Mouse (Mus musculus) liver, postnatal 0 days (tissue): ENCODE results near the gene Fbxo10. TPM values are rescaled to one million over a fixed set of nuclear protein-coding genes. Genes with fewer than 3 reads are reported as not detected.
A peak's percentile ranks its signal among the peaks of the same experiment; 100 is the strongest.

Source experiments
- ATAC-seq: fragments of 200-750 bp; cut with Nextera tagmentation; 2 replicates; pipeline ENCODE4 v1.8.0; 2017; ENCODE audit warnings: mild to moderate bottlenecking, moderate library complexity
- DNase-seq: peaks from one replicate; pipeline ENCODE4 v3.0.0-alpha.2; 2016
- H3K27ac ChIP-seq: fragments of 300-500 bp; sonication (generic); 2 replicates; pipeline ENCODE4 v1.5.1; 2014; ENCODE audit warnings: antibody characterized with exemption, moderate library complexity, mild to moderate bottlenecking, low read depth
- H3K27me3 ChIP-seq: fragments of 300-500 bp; sonication (generic); 2 replicates; pipeline ENCODE4 v1.6.1; 2014; ENCODE audit warnings: low read length, control low read depth, mixed read lengths; ENCODE audit not compliant: insufficient read depth
- H3K36me3 ChIP-seq: fragments of 300-500 bp; sonication (generic); replicated peaks from 2 replicates; pipeline ENCODE4 v1.6.1; 2014; ENCODE audit warnings: mild to moderate bottlenecking, control low read depth, low read length, moderate library complexity, mixed read lengths; ENCODE audit not compliant: insufficient read depth
- H3K4me1 ChIP-seq: fragments of 300-500 bp; sonication (generic); 2 replicates; pipeline ENCODE4 v1.6.1; 2014; ENCODE audit warnings: antibody characterized with exemption, mild to moderate bottlenecking, control low read depth; ENCODE audit not compliant: insufficient read depth
- H3K4me2 ChIP-seq: fragments of 300-500 bp; sonication (generic); 2 replicates; pipeline ENCODE4 v1.6.1; 2014; ENCODE audit warnings: low read depth, mild to moderate bottlenecking, low read length, moderate library complexity, mixed read lengths
- H3K4me3 ChIP-seq: fragments of 300-500 bp; sonication (generic); 2 replicates; pipeline ENCODE4 v1.5.1; 2014; ENCODE audit warnings: low read depth, low read length
- H3K9ac ChIP-seq: fragments of 300-500 bp; sonication (generic); replicated peaks from 2 replicates; pipeline ENCODE4 v1.6.1; 2014; ENCODE audit warnings: mild to moderate bottlenecking, moderate library complexity
- H3K9me3 ChIP-seq: fragments of 300-500 bp; sonication (generic); 2 replicates; pipeline ENCODE4 v1.6.1; 2016; ENCODE audit warnings: mild to moderate bottlenecking, control low read depth, low read length, mixed read lengths
- CTCF ChIP-seq: sonication (generic); IDR thresholded peaks from 2 replicates; pipeline ENCODE4 v1.5.1; 2016; ENCODE audit warnings: antibody characterized with exemption, low read depth
- EP300 ChIP-seq: IDR thresholded peaks from 2 replicates; pipeline ENCODE4 v1.6.1; 2016; ENCODE audit warnings: antibody characterized with exemption, low read depth, mild to moderate bottlenecking
- WGBS: fragments of 180-500 bp; shearing (Covaris S2); extraction: QIAGEN DNeasy Blood & Tissue Kit; methylation state at CpG from one replicate; pipeline ENCODE4 v1.1.7; 2014; ENCODE audit not compliant: insufficient replicate concordance; 5-methylcytosine and 5-hydroxymethylcytosine counted together
- polyA plus RNA-seq: library from polyadenylated mRNA; unstranded; fragments of >200 nt; fragmentation: Nextera tagmentation; extraction: Ambion mirVana; gene quantifications from 2 replicates; pipeline ENCODE4 v1.2.1, GENCODE M21; 2015

The Fbxo10 gene
- 1.5 and 2.0 TPM in 2 replicates for polyA plus RNA-seq

GRCm38 (mm10) chr4:45084021-45084894 is at the start of gene Fbxo10:
Gene Fbxo10, minus strand, starts transcription at chr4:45084604.
- peak within 1 kb of the TSS; percentile 62; the same call in 1 of the 2 replicates for H3K27ac ChIP-seq
- no peaks in the 10 kb centered on the region for H3K9me3 ChIP-seq
- peak within 1 kb of the TSS; percentile 87 for H3K9ac ChIP-seq
- H3K4me1 ChIP-seq: peaks cover 15% of the 10 kb centered on the region; the same call in 1 of the 2 replicates
- ATAC-seq (peak; percentile 96), DNase-seq (peak; percentile 95)
- H3K36me3 ChIP-seq: 0 out of 2 replicates have a peak, but pooled peaks cover under 1% of the 10 kb centered on the region
- peak within 1 kb of the TSS; percentile 95 for H3K4me3 ChIP-seq
- TF ChIP-seq CTCF: no peak
- TF ChIP-seq EP300: no peak
- H3K27me3 ChIP-seq: no peaks in the 10 kb centered on the region
- WGBS: under 1% methylated on average over 55 of the region's 77 CpGs
- peak within 1 kb of the TSS; percentile 100 for H3K4me2 ChIP-seq

GRCm38 (mm10) chr4:45131021-45131420 is 46.6 kb upstream of the Fbxo10 start:
- Histone ChIP-seq H3K36me3 (no peaks in the 10 kb centered on the region), H3K4me1 (no peaks in the 10 kb centered on the region), H3K27me3 (no peaks in the 10 kb centered on the region), H3K27ac (no peak overlapping the region), H3K9me3 (no peaks in the 10 kb centered on the region), H3K9ac (no peak overlapping the region), H3K4me3 (no peak overlapping the region), H3K4me2 (no peak overlapping the region)
- 58% methylated on average over 4 of the region's 4 CpGs for WGBS
- DNase-seq (no peak), ATAC-seq (no peak)
- TF ChIP-seq EP300 (no peak), CTCF (no peak)

GRCm38 (mm10) chr4:45121311-45121710 is 36.9 kb upstream of the Fbxo10 start:
- Histone ChIP-seq H3K9me3 (no peaks in the 10 kb centered on the region), H3K4me3 (no peak overlapping the region), H3K36me3 (no peaks in the 10 kb centered on the region), H3K4me2 (no peak overlapping the region), H3K9ac (no peak overlapping the region), H3K27me3 (no peaks in the 10 kb centered on the region), H3K4me1 (no peaks in the 10 kb centered on the region), H3K27ac (no peak overlapping the region)
- no peak for ATAC-seq
- WGBS: 72% methylated on average over 11 of the region's 11 CpGs
- no peak for TF ChIP-seq EP300
- no peak for TF ChIP-seq CTCF
- no peak for DNase-seq

GRCm38 (mm10) chr4:45108456-45109110 is 24.2 kb upstream of the Fbxo10 start:
- Histone ChIP-seq H3K27me3 (no peaks in the 10 kb centered on the region), H3K36me3 (peaks cover 14% of the 10 kb centered on the region), H3K4me1 (peaks cover 15% of the 10 kb centered on the region), H3K9me3 (no peaks in the 10 kb centered on the region), H3K4me2 (peak overlapping the region; percentile 71), H3K9ac (no peak overlapping the region), H3K27ac (no peak overlapping the region), H3K4me3 (peak overlapping the region; percentile 63; the same call in 1 of the 2 replicates)
- WGBS: 57% methylated on average over 8 of the region's 8 CpGs
- TF ChIP-seq CTCF (no peak), EP300 (no peak)
- ATAC-seq: no peak
- DNase-seq: no peak

- under 1% methylated on average over 39 of the region's 39 CpGs for WGBS
- peak within 1 kb of the TSS; percentile 77 for H3K9ac ChIP-seq
- H3K4me3 ChIP-seq: peak within 1 kb of the TSS; percentile 63
- H3K4me2 ChIP-seq: peak within 1 kb of the TSS; percentile 71
- peak; percentile 41; the same call in 1 of the 2 replicates for TF ChIP-seq EP300
- peak; percentile 84 for TF ChIP-seq CTCF
- peaks cover 22% of the 10 kb centered on the region for H3K36me3 ChIP-seq
- DNase-seq (peak; percentile 88), ATAC-seq (peak; percentile 96)
- H3K9me3 ChIP-seq: no peaks in the 10 kb centered on the region
- peak within 1 kb of the TSS; percentile 83 for H3K27ac ChIP-seq
- H3K27me3 ChIP-seq: no peaks in the 10 kb centered on the region
- peaks cover 15% of the 10 kb centered on the region for H3K4me1 ChIP-seq
Measured at GRCm38 (mm10) chr4:45107601-45108277, 23.3 kb upstream of the Fbxo10 start, which contains the start of gene Tomm5. Gene Tomm5, minus strand, starts transcription at chr4:45108114.
